Mouse (Mus musculus): ENCODE measurements at regions not wholly inside any gene's neighbourhood (a gene's known extent, or its start where the extent isn't known, plus 50 kb on each side); places are given as distances from the start of the nearest gene placed in this dataset.

DNA sequence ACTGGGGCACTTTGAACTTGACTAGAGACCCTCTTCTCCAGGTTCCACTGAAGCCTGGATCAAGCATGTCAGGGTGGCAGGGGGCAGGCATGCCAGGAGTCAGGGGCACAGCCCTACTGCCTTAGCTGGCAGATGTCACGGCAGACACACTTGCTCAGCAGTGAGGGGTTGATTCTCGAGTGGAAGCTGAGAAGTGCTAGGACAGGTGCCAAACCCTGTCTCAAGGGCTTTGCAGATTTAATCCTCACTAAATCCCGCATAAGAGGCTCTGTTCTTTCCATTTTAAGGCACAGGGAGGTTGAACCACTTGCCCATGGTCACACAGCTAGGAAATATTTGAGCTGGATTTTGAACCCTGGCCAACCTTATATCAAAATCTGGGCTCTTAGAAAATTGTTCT lies 223.5 kb upstream of the Mvb12b start:
- no peak for DNase-seq

DNA sequence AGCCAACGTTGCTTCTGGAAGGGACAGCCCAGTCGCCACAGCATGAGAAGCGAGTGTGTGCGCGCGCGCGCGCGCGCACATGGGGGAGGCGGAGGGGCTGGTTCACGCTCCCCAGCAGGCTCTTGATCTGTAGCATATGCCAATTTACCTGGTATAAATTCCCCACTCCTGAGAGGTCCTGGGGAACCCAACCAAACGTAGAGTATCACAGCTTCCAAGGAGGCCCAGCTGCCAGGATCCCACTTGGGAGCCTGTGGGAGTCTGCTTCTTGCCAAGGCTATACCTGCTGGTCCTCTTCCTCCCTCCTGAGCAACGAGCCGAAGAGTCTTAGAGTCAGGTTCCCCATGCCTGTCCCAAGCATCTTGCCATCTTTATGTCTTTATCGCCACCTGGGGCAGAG lies 222.8 kb upstream of the Mvb12b start:
- DNase-seq = no peak

DNA sequence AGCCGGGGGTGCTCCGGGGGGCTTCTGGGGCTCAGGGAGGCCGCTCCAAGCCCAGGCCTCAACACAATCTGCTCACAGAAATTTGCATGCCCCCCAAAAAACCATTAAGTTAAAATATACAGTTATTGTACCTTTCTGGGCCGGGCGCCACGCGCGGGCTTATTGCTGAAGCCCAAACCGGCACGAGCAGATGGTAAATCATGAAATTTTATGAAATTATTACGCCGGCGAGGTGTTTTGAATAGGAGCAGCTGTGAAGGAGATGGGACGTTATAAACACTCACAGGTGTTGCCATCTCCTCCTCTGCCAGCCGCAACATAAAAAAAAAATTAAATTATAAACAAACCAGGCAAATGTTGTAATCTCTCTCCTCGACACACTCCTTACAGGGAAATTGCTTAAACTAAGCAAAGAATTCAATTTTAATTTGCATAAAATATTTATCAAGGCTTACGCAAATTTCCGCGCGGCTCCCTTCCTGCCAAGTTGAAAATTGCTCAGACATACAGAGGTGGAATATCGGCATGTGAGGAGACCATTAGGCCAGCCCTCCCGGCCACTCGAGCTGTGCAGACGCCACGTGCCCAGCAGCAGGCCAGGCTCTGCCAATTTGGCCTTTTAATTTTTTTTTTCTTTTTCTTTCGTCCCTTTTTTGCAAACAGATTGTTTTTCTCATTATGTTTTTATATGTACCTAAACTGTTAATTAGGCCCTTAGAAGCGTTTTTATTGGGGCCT lies 220.0 kb upstream of the Mvb12b start:
- no peak for DNase-seq

DNA sequence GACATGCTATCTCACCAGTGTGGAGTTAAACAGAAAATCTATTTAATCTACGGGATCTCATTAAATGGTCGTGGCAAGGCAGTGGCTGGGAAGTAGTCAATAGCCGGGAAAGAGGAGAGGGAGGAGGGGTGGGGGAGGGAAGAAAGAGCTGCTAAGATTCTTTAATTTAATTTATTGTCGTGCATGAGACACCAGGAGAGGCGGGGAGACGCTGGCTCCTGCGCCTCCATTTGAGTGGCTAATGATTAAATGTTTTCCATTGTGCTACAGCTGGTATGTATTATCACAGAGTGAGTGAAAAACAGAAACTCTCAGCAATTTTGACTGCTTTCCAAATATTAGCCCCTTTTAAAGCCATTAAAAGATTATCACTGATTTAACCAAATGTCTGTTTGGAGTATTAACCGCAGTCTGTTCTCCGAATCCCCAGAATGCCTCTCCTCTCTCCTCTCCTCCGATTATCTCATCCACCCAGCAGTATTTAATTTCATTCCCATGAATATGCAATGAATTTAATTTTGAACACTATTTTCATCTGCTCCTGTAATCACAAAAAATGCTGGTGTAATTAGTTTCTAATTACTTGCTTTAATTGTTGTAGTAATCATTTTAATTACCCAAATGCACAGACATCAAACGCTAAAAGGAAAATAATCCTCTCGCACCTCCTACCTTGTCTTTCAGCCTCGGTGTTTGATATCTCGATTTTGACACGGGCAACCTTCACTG lies 219.3 kb upstream of the Mvb12b start:
- DNase-seq = no peak

DNA sequence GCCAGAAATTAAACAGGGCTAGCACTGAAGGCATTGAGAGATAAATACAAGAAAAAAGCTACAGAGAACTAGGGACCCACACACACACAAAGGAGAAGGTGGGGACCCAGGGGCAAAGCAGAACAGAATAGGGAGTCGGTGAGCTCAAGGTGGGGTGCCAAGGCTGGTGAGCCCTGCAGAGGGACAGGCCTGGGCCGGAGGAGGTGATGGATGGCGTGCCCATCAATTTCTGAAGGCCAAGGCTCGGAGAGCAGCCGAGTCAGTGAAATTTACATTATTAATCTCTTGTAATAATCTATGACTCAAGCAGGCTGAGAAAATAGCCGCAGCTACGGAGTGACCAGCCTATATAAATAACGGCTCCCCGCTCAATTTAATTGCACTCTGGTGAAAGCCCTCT lies 218.5 kb upstream of the Mvb12b start:
- no peak for DNase-seq

DNA sequence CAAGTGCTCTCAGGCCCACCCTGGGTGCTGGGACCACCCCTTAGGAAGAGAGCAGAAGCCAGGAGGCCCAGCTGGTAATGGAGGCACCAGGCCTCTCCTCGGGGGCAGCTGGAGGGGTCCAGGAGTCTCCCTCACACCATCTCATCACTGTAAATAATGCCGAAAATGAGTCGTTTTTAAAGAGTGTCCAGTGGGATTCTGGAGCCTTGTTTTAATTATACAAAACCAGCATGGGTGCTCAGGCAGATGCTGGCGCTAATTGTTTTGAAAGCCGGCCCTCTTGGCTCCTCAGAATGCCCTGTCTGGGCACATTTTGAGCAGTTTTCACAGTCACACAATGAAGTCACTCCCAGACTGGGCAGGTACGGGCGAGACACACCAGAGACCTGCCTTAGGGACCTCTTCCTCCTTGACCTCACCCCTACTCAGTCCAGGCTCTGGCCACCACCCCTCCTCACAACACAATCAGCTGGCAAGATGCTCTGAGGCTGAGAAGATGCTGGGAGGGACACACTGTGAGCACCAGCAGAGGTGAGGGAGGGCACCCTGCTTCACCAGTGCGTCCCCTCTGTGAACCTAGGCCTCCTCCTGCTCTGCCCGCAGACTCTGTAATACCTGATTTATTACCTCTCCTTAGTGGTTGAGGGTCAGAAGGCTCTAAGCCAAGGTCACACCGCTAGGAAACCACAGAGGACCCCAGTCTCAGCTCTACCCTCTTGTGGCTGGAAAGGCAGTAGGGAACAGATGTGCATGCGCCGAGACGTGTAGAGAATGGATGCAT lies 217.7 kb upstream of the Mvb12b start:
- no peak for DNase-seq

DNA sequence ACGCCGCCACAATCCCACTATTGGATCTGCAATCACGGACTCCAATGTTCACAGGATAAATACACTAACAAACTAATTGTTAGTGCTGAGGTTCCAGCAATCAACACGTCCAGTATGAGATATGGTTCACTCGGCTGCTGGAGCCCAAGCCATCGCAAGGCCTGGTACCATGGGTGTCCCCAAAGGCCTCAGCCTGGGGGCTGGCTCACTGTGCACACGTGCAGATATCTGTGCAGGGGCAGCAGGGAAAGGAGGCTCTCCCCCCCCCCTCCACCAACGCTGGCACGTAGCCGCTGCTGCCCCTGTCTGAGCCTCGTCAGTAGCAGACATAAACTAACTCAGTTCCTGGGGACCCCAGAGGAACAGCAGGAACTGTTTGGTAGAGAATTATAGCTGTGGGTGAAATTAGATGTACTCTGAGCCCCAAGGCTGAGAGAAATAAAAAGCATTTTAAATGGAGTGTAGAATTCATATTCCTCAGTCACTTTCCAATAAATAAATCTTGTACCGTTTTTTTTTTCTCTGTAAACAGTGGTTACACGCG lies 210.3 kb upstream of the Mvb12b start:
- DNase-seq = no peak

DNA sequence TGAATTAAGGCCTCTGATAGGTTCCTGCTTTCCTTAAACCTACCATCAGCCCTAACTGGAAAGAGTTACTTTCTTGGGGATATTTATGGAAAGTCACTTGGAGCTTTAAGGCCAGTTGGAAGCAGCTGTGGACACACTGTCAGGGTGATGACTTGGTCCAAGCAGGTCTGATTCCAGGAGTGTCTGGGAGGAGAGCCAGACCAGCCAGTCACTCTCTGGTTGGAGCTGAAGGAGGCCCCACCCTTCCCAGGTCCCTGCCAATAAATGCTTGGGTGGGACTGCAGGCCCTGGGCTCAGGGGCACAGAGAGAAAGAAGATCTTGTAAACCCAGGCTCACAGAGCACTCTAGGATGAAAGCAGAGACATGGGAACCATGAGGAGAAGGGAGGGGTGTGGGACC lies 208.8 kb upstream of the Mvb12b start:
- DNase-seq = no peak

DNA sequence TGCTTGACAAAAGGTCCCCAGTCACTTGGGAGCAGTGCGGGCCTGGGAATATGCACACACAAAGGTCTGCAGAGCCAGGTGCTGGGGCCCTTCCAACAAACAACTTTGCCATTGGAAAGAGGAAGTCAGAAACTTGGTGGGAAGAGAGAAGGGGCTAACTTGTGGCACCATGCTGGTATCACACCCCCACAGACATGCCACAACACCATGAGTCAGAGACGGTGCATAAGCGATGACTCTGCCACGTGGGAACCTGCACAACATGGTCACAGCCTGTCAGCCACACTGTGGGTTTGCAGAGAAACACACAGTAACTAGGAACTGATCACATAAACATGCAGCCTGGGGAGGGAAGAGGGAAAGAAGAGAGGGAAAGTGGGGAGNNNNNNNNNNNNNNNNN lies 201.1 kb upstream of the Mvb12b start:
- no peak for DNase-seq

DNA sequence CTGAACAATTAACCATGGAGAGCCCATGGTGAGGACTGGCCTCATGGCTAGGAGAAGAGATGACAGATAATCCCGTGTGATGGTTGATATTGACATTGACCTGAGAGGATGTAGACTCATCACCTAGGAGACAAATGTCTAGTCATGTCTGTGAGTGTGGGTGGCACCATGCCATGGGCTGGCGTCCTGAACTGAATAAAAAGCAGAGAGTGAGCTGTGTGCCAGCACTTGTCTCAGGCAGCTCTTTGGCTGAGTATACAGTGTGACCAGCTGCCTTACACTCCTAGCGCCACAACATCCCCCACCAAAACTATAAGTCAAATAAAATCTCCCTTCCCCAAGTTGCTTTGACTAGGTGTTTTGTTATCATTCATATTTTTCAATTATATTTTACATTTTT lies 198.4 kb upstream of the Mvb12b start:
- no peak for DNase-seq

DNA sequence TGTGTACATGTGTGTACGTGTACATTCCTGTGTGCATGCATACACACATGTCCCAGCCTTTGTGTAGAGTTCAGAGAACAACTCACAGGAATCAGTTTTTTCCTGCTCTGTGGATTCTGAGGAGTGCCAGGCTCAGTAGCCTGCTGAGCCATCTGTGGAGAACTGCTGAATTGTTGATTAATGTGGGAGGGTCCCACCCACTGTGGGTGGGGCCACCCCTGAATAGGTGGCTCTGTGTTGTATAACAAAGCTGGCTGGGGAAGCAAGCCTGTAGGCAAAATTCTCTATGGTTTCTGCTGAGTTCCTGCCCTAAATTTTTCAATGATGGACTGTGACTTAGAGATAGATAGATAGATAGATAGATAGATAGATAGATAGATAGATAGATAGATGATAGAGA lies 196.8 kb upstream of the Mvb12b start:
- no peak for DNase-seq

DNA sequence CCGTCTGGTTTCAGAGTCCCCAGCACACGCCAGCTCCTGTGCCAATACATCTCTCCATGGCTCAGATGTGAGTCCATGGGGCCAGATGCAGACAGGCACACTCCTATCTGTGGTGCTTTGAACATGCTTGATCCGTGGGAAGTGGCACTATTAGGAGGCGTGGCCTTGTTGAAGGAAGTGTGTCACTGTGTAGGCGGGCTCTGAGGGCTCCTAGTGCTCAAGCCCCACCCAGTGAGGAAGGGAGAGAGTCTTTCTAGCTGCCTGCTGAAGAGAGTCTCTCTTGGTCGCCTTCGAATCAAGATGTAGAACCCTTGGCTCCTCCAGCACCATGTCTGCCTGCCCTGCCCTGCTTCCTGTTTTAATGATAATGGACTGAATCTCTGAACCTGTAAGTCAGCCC lies 194.7 kb upstream of the Mvb12b start:
- DNase-seq = no peak

DNA sequence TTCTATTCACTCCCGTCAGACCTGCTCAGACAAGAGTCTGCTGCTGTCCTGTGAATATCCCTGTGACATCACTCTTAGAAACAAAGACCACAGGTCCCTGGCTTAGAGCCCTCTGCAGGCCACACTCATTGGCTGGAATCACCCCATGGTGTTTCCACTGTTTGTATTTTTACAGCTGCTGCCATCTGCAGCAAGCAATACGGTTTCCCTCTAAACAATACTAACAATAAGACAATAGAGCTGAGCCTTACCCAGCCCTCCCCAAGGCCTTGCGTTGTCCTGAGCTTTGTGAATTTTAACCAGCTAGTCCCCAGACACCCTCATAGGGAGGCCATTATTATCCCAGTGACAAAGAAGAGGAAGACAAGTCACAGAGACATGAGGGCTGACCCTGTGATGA lies 192.4 kb upstream of the Mvb12b start:
- no peak for DNase-seq

DNA sequence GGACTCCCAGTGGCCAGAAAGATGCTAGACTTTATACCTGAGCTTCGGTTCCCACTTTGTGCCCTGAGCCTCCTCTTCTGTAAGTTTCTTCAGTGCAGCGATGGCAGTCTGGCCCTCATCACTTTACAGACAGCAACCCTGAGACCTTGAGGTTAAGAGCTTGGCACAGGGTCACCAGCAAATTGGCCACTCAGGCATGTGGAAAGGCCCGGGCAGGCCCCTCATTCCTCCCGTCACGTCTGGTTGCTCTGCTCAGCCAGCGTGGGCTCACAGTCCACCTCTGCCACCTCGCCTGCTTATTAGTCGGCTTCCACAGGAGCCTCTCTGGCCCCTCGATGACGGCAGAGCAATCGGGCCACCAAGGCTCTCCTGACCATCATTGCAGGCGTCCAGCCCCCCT lies 191.5 kb upstream of the Mvb12b start:
- DNase-seq = no peak

DNA sequence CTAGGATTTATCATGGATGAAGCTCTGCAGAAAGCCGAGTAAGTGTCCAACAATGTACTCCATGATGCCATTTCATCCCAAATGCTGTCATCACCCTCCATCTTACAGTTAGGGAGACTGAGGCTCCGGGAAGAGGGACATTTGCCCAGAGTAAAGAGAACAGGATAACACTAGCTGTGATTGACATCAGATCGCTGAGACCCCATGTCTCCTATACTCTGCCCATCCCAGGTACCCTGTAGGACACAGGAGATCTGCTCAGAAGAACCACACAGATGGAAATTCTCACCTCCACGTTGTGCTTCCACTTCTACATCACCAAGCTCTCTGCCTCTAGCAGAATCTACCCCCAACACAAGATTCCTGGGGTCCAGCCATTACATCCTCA lies 191.1 kb upstream of the Mvb12b start:
- no peak for DNase-seq

DNA sequence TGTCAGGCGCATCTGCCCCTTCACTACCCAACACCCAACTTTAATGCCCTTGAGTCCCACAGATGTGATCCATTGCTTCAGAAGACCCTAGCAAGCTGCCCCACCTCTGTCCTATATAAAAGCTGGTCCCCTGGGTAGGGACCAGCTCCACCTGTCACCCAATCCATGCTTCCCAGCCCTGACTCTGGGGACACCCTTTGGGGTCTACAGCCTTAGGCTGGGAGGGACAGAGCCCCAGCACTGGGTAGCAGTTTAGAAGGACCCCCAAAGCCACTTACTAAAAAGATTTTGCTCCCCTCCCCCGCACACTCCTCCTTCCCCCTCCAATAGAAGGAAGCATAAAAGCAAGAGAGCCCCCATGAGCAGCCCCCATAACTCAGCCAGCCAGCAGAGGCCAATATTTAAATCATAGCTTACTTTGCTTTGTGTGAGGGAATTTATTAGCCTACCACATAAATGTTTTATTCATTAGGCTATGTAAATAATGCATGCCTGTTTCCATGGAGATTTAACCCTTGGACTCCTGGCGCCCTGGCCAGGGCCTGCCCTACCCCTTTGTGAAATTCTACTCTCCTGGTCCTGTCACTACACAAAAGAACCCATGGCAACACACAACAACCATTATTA lies 190.6 kb upstream of the Mvb12b start:
- DNase-seq = no peak

DNA sequence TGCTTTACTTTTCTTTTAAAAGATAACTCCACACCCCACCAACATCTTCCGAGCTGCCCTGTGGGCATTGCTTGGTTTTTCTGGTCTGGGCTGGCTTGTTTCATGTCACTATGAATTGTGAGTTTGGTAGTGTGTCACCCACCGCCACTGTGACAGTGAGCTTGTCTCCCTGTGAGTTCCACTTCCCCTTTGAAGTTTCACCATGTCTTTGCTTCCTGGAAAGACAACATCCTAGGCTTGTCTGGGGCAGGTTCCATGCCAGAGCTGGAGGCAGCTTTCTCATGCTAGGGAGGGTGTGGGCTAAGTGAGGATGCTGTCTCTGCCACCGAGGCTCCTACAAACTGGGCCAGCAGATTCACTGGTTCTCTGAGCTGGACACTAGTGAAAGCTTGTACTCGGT lies 188.6 kb upstream of the Mvb12b start:
- DNase-seq = no peak

DNA sequence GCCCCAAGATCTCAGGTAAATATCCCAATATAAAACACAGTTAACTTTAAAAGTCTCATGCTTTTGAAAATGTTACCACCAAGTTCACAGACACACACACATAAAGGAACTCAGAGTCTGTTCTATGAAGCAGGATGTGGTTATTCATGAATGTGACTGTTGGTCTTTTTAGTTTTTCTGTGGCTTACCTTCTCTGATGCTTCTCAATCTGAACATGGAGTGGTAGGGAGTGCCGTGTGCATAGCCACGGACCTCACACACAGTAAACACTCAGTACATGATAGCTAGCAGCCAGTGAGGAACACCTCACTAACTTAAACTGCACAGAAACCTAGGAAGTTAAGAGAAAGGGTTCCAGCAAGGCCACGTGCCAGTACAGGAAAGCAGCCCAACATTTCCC lies 186.3 kb upstream of the Mvb12b start:
- no peak for DNase-seq

DNA sequence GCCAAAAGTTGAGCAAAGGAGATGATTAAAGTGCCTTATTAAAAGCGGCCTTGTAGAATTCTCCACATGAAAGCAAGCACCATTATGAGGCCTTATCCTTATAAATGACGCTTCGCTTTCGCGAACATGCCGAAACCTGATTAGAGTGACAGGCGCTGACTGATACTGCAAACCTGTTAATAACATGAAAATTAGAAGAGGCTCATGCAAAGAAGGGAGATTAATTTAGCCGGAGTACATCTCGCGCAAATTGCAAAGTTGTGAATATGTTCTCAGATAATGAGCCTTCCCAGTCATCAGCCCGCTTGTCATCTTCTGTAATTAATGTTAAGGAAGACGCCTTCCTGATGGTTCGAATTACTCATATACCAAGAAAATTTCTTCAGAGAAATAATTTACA lies 177.8 kb upstream of the Mvb12b start:
- DNase-seq = no peak

DNA sequence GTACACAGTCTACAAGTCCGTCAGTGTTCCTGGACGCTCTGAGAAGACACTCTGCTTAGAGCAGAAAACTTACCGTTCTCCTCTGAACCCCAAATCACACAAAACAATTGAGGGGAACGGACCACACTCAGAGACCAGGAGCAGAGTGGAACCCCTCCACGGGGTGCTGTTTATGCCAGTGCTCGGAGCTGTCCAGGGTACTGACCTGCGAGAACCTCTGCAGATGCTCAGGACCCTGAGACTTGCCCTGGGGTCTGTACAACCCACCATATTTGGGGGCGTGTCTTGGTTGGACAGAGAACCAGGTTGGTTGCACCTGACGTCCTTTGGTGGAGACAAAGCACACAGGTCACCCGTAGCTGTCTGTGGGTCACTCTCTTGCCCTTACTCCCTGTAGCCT lies 177.3 kb upstream of the Mvb12b start:
- DNase-seq = no peak

DNA sequence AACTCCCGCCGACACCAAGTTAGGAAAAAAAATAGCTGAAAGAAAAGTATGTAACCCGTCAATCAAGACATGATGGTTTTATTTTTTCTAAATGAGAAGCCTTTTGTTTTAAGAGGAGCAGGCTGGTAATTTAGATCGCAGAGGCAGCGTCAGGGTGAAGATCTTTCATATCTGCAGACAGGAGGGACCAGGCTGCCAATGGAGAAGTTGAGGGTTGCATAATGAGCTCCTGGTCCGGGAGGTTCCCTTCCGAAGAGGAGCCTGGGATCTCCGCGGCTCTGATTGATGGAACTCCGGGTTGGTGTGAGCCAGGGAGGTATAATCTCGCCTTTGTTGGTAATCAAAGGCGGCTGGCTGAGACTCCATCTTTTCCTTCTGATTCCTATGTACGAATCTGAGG lies 168.8 kb upstream of the Mvb12b start:
- no peak for DNase-seq

DNA sequence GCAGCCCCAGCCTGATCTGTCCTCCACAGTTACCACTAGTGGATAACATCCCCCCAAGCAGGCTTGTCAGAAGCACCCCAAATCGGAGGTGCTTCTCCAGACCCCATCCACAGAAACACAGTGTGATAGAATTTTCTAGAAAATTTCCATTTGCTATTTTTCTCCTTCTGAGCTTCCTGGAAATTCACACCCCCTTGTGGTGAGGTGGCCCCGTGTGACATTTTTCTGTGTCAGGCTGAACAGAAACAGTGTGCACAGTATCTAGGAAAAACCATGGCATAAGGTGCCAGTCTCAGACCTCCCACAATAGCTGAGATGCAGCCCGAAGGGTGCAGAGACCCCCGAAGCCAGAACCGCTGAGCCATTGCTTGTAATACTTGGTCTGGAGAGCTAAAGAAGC lies 155.3 kb upstream of the Mvb12b start:
- DNase-seq = no peak

DNA sequence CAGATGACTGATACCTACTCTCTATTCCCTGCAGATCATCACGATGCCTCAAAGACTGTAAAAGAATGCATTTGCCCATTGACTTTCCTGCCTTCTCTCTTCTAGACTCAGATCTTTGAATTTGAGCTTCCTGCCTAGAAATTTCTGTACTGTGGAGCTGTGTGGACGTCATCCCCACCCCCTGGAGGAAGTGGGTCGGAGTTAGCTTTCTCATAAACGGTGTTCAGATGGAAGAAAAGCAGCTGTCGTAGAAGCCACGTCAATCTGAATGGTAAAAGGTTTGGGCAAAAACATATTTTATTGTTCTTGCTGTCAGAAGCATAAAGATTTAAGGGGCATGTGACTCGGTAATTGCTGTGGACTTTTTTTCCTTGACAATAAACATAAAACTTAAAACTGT lies 154.6 kb upstream of the Mvb12b start:
- DNase-seq = no peak

All from kidney, adult 8-10 months (tissue).